Mouse (Mus musculus) testis, adult 2 months (tissue): ENCODE measurements at regions not wholly inside any gene's neighbourhood (a gene's known extent, or its start where the extent isn't known, plus 50 kb on each side); places are given as distances from the start of the nearest gene placed in this dataset.

Experiments used
- H3K27ac ChIP-seq: fragments of 200-500 bp; 2 replicates; pipeline ENCODE4 v1.5.1; 2012; ENCODE audit warnings: low read depth, low read length; ENCODE audit not compliant: control insufficient read depth, insufficient read depth
- H3K27me3 ChIP-seq: fragments of 200-500 bp; 2 replicates; pipeline ENCODE4 v1.6.1; 2012; ENCODE audit warnings: mild to moderate bottlenecking, low read length, moderate library complexity; ENCODE audit not compliant: control insufficient read depth, insufficient read depth
- H3K36me3 ChIP-seq: fragments of 200-500 bp; 2 replicates; pipeline ENCODE4 v1.6.1; 2012; ENCODE audit warnings: mild to moderate bottlenecking, low read length; ENCODE audit not compliant: control insufficient read depth, insufficient read depth
- H3K4me1 ChIP-seq: fragments of 200-500 bp; 2 replicates; pipeline ENCODE4 v1.6.1; 2012; ENCODE audit warnings: low read length; ENCODE audit not compliant: control insufficient read depth, insufficient read depth
- H3K4me3 ChIP-seq: fragments of 200-500 bp; 2 replicates; pipeline ENCODE4 v1.5.1; 2012; ENCODE audit warnings: low read depth, mild to moderate bottlenecking, low read length, moderate library complexity, mixed read lengths; ENCODE audit not compliant: control insufficient read depth
- CTCF ChIP-seq: fragments of 200-500 bp; IDR thresholded peaks from 2 replicates; pipeline ENCODE4 v1.5.1; 2012; ENCODE audit warnings: low read depth, mild to moderate bottlenecking, inconsistent platforms, low read length, moderate library complexity; ENCODE audit not compliant: control insufficient read depth, insufficient read depth, insufficient replicate concordance
- POLR2A ChIP-seq: fragments of 200-500 bp; IDR thresholded peaks from 2 replicates; pipeline ENCODE4 v1.6.1; 2012; ENCODE audit warnings: low read depth, mild to moderate bottlenecking, inconsistent platforms, low read length, moderate library complexity; ENCODE audit not compliant: control insufficient read depth

GRCm38 (mm10) chr7:68602003-68602402, 147.0 kb downstream of the Arrdc4 start:
- Histone ChIP-seq H3K27me3 (no peaks in the 10 kb centered on the region), H3K4me3 (no peak overlapping the region), H3K4me1 (no peaks in the 10 kb centered on the region), H3K27ac (no peak overlapping the region), H3K36me3 (no peaks in the 10 kb centered on the region)
- TF ChIP-seq CTCF = no peak
- no peak for TF ChIP-seq POLR2A

- Histone ChIP-seq H3K4me1 (no peaks in the 10 kb centered on the region), H3K4me3 (no peak overlapping the region), H3K27me3 (no peaks in the 10 kb centered on the region), H3K36me3 (no peaks in the 10 kb centered on the region), H3K27ac (no peak overlapping the region)
- no peak for TF ChIP-seq CTCF
- no peak for TF ChIP-seq POLR2A
These were observed 155.0 kb downstream of the Arrdc4 start for GRCm38 (mm10) chr7:68594017-68594386.

DNA sequence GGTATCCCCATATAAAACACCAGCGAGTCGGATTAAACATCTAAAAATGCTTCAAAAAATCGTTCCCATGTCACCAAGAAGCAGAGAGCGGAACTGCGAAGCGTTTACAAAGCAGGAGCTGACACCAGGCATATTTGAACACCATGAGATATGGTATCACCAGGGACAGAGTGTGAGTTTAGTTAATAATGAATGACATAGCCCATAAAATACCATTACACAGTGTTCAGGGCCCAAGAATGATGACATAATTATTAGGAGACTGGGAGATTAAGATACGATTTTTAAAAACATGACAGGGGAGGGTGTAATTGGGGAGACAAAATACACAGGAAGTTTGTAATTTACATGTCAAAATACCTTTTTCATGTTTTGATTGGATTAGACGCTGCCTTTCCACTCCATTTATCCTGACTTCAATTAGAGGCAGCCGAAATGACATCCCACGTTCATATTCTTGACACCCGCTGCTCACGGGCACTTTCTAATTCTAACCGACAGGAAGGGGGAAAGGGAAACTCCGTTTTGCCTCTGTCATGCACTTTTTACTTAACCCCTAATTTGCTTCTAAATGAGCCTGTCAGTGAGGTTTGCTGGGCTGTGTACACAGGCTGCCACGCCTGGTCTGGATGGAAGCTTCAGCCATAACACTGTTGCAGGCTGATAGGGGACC, 155.6 kb downstream of the Arrdc4 start:
- TF ChIP-seq CTCF = no peak
- no peak for TF ChIP-seq POLR2A
- H3K4me1 ChIP-seq = no peaks in the 10 kb centered on the region
- H3K27me3 ChIP-seq = no peaks in the 10 kb centered on the region
- H3K36me3 ChIP-seq = no peaks in the 10 kb centered on the region
- no peak overlapping the region for H3K27ac ChIP-seq
- no peak overlapping the region for H3K4me3 ChIP-seq

- Histone ChIP-seq H3K27me3 (no peaks in the 10 kb centered on the region), H3K27ac (no peak overlapping the region), H3K36me3 (no peaks in the 10 kb centered on the region), H3K4me1 (peaks cover 3% of the 10 kb centered on the region), H3K4me3 (no peak overlapping the region)
- TF ChIP-seq CTCF (no peak), POLR2A (no peak)
These were observed 166.3 kb downstream of the Arrdc4 start for GRCm38 (mm10) chr7:68582540-68583325.

DNA sequence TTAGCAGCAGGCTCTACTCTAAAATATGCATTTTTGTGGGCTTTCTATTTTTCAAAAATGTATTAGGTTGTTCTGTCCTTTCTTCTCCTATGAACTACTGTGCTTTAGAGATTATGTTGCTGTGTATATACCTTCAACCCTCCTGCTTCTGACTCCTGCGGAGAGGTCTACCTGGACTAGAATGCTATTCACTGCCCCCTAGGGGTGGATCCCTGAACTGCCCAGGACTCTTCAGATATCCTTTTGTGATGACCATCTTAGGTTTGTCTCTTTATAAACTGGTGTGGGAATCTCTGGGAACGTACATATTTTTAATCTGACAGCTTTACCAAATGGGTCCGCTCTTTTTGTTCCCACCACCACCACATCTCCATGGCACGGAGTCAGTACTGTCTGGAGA, 168.4 kb downstream of the Arrdc4 start:
- Histone ChIP-seq H3K27me3 (no peaks in the 10 kb centered on the region), H3K36me3 (no peaks in the 10 kb centered on the region), H3K4me1 (peaks cover 3% of the 10 kb centered on the region), H3K27ac (no peak overlapping the region), H3K4me3 (no peak overlapping the region)
- TF ChIP-seq POLR2A (no peak), CTCF (peak; percentile 49; the same call in 1 of the 2 replicates)

DNA sequence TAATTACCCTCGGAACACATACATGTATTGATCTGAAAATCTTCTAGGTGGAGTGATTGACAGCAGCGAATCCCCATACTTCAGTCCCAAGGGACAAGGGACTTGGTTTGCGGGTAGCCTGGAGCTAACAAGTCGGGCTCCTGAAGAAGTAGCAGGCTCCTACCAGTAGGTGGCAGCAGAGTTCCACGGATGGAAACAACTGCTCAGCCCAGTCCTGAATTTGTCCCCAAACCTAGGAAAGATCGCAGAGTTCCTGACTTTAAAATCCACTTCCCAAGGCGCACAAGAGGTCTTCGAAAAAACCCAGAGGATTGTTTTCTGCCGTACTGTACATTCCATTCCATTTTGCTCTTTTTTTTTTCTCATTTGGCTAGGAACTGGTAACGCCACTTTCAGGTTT, 169.4 kb downstream of the Arrdc4 start:
- Histone ChIP-seq H3K4me1 (peaks cover 3% of the 10 kb centered on the region), H3K36me3 (no peaks in the 10 kb centered on the region), H3K27ac (no peak overlapping the region), H3K4me3 (no peak overlapping the region), H3K27me3 (no peaks in the 10 kb centered on the region)
- peak; percentile 92 for TF ChIP-seq CTCF
- no peak for TF ChIP-seq POLR2A

DNA sequence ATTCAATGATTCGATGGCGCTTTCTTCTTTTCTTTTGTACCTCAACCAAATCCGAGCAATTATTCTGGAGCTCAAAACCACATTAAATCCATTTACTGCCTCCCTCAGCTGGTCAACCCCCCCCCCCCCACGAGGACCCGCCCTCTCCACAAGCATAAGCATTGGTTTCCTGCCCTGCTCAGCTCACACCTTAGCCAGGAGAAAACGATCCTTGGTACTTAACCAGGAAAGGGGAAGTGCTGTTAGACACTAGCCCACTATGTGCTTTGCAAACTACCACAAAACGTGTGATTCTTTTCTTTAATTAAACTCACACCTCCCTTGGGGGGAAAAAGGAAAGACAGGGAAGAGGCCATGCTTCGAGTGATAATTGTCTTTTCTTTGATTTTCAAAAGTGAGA, 169.8 kb downstream of the Arrdc4 start:
- H3K36me3 ChIP-seq = no peaks in the 10 kb centered on the region
- no peak for TF ChIP-seq POLR2A
- no peak for TF ChIP-seq CTCF
- no peak overlapping the region for H3K27ac ChIP-seq
- peaks cover 3% of the 10 kb centered on the region for H3K4me1 ChIP-seq
- no peak overlapping the region for H3K4me3 ChIP-seq
- no peaks in the 10 kb centered on the region for H3K27me3 ChIP-seq
